Mouse (Mus musculus): ENCODE measurements at regions not wholly inside any gene's neighbourhood (a gene's known extent, or its start where the extent isn't known, plus 50 kb on each side); places are given as distances from the start of the nearest gene placed in this dataset.
A peak's percentile ranks its signal among the peaks of the same experiment; 100 is the strongest.

DNA sequence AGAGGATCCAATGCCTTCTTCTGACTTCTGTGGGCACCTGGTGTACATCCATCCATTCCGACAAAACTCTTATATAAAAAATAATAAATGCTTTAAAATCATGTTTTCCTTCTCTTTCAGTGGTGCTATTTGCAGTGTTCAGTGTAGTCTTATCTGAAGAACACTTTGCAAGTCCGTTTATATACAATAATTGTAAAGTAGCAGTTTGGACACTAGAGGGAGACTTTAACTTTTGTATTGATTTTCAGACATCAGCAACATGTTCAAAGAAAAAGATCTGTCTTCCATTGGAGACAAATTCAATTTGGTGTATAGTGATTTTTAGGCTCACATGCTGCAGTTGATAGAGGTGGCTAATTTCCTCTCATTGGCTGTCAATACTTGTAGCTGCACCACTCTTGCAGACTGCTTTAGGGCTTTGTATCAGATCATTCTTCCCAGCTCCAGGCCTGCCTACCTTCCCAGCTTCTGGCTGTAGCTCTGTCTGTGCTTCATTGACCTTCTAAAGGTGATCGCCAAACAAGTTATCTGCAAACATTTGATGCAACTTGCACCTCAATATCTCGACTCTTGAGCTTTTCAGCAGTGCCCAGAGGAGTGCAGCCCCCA lies 74.8 kb upstream of the Sult1c1 start:
- peak; percentile 28 for DNase-seq (ENCODE audit: low read depth, low spot score)

DNA sequence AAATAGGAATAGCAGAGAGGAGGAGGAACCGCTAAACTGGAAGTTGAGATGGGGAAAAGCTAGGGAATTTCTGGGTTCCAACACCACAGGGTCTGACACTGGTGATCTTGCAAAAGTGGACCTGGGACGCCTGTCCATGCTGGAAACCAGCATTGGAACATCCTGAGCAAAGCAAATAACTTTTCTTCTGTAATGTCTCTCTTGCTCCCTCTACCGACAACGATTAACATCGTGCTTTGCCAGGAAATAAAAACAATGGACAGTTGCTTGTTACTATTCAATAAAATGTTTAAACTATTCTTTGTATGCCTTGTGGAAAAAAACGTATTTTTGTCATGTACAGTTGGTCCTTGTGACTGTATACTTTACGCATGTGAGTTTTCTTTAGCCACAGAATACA lies 70.8 kb upstream of the Sult1c1 start:
- peak; percentile 45 for DNase-seq (ENCODE audit: low read depth, low spot score)

Measured in mesoderm, embryonic 11.5 days (tissue).